Mouse (Mus musculus) cortical plate, adult 2 months (tissue): ENCODE measurements at regions not wholly inside any gene's neighbourhood (a gene's known extent, or its start where the extent isn't known, plus 50 kb on each side); places are given as distances from the start of the nearest gene placed in this dataset.

Source experiments
- CTCF ChIP-seq: fragments of 200-500 bp; IDR thresholded peaks from 2 replicates; pipeline ENCODE4 v1.5.1; 2011; ENCODE audit warnings: mild to moderate bottlenecking, control low read depth, low read length; ENCODE audit not compliant: insufficient read depth; ENCODE audit errors: extremely low read depth
- POLR2A ChIP-seq: fragments of 200-500 bp; IDR thresholded peaks from 2 replicates; pipeline ENCODE4 v1.6.1; 2011; ENCODE audit warnings: mild to moderate bottlenecking, low read length, control low read depth; ENCODE audit not compliant: insufficient read depth; ENCODE audit errors: extremely low read depth

- TF ChIP-seq CTCF = no peak
- TF ChIP-seq POLR2A = no peak
Observed at GRCm38 (mm10) chr5:63045751-63046150, 232.1 kb downstream of the Dthd1 start.
